Mouse (Mus musculus) heart, embryonic 15.5 days (tissue): ENCODE data around the gene Cdh26. TPM values are rescaled to one million over a fixed set of nuclear protein-coding genes. Genes with fewer than 3 reads are reported as not detected.

Experiments used
- polyA plus RNA-seq: library from polyadenylated mRNA; unstranded; fragments of >200 nt; fragmentation: Nextera tagmentation; extraction: Ambion mirVana; gene quantifications from 2 replicates; pipeline ENCODE4 v1.2.1, GENCODE M21; 2015

Gene Cdh26
- polyA plus RNA-seq, 1 experiment from 2014 or later: not detected

Other genes with a start within 250 kb of the Cdh26 start
- 0.06 and 0.18 TPM in 2 replicates for gene Sycp2, start 22.8 kb upstream of the Cdh26 start, polyA plus RNA-seq
- 21.3 and 22.8 TPM in 2 replicates for gene Ppp1r3d, start 16.1 kb upstream of the Cdh26 start, polyA plus RNA-seq
- 7.9 TPM in 2 replicates for gene Fam217b, start 16.0 kb upstream of the Cdh26 start, polyA plus RNA-seq